Mouse (Mus musculus): ENCODE measurements around the gene Gm39653. TPM values are rescaled to one million over a fixed set of nuclear protein-coding genes. Genes with fewer than 3 reads are reported as not detected.

The Gm39653 gene
- total RNA-seq, 1 experiment from 2014 or later = not detected

GRCm38 (mm10) chr1:63667949-63668851 lies 52.4 kb downstream of the Gm39653 start:
- ATAC-seq (ENCODE audit: extremely low read depth, insufficient number of reproducible peaks, low FRiP score, poor library complexity, severe bottlenecking) = no peak

- ATAC-seq (ENCODE audit: extremely low read depth, insufficient number of reproducible peaks, low FRiP score, poor library complexity, severe bottlenecking) = no peak
These were observed 53.0 kb downstream of the Gm39653 start for GRCm38 (mm10) chr1:63668852-63669160.

Other genes starting within 250 kb of the Gm39653 start
- not detected in 2 replicates for gene Adam23, start 170.1 kb upstream of the Gm39653 start, total RNA-seq (2017)
- not detected in 2 replicates for gene Dytn, start 71.0 kb downstream of the Gm39653 start, total RNA-seq (2017)
- not detected in 2 replicates for gene Mdh1b, start 114.3 kb downstream of the Gm39653 start, total RNA-seq (2017)
- gene Fastkd2, start 114.6 kb downstream of the Gm39653 start, total RNA-seq (2017) = 13.0 and 17.2 TPM in 2 replicates
- gene 4933402D24Rik, start 153.3 kb downstream of the Gm39653 start, total RNA-seq (2017) = not detected in 2 replicates

Data from neutrophil, adult 5-6 weeks (primary cell).